Mouse (Mus musculus): ENCODE data around the gene Rhbdl1. TPM values are rescaled to one million over a fixed set of nuclear protein-coding genes. Genes with fewer than 3 reads are reported as not detected.

The Rhbdl1 gene
- polyA plus RNA-seq, 1 experiment, result 9.2 TPM

DNA sequence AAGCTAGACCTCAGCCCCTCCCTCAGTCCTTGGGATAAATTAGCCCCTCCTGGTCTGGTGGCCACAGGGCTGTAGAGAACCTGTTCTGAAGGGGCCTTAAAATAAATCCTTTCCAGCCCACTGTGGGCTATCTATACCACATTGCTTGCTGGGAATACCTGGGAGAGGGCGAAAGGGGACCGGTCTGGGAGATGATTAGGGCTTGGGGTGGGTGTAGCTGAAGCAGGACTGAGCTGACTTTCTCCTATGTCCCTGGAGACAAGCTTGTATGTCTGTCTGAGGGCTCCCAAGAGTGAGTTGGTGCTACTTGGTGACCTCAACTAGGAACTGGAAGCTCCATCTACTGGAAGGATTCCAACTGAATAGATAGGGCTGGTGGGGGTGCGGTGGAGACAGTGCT lies 39.9 kb upstream of the Rhbdl1 start:
- WGBS, result 86% methylated on average over 3 of the region's 3 CpGs
- Histone ChIP-seq H3K4me3 (ENCODE audit: insufficient read depth, low read depth, low read length) (no peak overlapping the region), H3K27ac (ENCODE audit: insufficient read depth, low read depth, low read length) (no peak overlapping the region), H3K4me1 (ENCODE audit: control insufficient read depth, insufficient read depth, low read length) (peaks cover 35% of the 10 kb centered on the region; the same call in 1 of the 2 replicates), H3K27me3 (replicated peaks; ENCODE audit: control insufficient read depth, insufficient read depth, low read length) (no peaks in the 10 kb centered on the region), H3K36me3 (ENCODE audit: control insufficient read depth, insufficient read depth, low read length) (no peaks in the 10 kb centered on the region)
- no peak for TF ChIP-seq POLR2A (IDR thresholded peaks at IDR 0.05; ENCODE audit: low read depth, low read length)
- no peak for TF ChIP-seq CTCF (conservative IDR thresholded peaks at IDR 0.05; ENCODE audit: insufficient read depth, insufficient read length, low read depth, low read length)
- DNase-seq, result no peak

DNA sequence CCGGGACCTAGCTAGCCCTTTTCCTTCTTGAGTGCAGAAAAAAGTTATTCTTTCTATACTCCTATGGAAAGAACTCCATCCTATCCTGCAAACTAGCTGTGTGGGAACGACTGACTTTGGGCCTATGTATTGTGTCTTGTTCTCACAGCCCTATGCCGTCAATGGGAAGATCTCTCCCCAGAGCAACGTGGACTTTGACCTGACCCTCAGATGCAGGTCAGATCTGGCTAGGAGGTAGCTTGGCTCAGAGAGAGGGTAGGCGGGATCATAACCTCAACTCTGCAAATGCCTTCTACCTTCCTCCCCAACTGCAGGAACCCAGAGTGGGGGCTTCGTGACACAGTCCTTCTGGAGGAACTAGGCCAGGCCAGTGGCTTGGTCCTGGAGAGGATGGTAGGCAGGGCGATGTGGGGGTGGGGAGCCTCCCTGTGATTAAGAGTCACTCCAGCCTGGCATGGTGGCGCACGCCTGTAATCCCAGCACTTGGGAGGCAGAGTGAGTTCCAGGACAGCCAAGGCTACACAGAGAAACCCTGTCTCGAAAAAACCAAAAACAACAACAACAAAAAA lies 39.3 kb upstream of the Rhbdl1 start:
- peaks cover 39% of the 10 kb centered on the region; the same call in 1 of the 2 replicates for H3K4me1 ChIP-seq (ENCODE audit: control insufficient read depth, insufficient read depth, low read length)
- WGBS, result 43% methylated on average over 10 of the region's 10 CpGs
- DNase-seq, result peak; percentile 89
- no peak for TF ChIP-seq POLR2A (IDR thresholded peaks at IDR 0.05; ENCODE audit: low read depth, low read length)
- TF ChIP-seq CTCF (conservative IDR thresholded peaks at IDR 0.05; ENCODE audit: insufficient read depth, insufficient read length, low read depth, low read length), result no peak
- peak overlapping the region; percentile 99 for H3K4me3 ChIP-seq (ENCODE audit: insufficient read depth, low read depth, low read length)
- H3K27ac ChIP-seq (ENCODE audit: insufficient read depth, low read depth, low read length), result peak overlapping the region; percentile 91
- H3K36me3 ChIP-seq (ENCODE audit: control insufficient read depth, insufficient read depth, low read length), result no peaks in the 10 kb centered on the region
- no peaks in the 10 kb centered on the region for H3K27me3 ChIP-seq (replicated peaks; ENCODE audit: control insufficient read depth, insufficient read depth, low read length)

GRCm38 (mm10) chr17:25875171-25876136 lies 38.4 kb upstream of the Rhbdl1 start:
- peak; percentile 94 for DNase-seq
- 1% methylated on average over 59 of the region's 59 CpGs for WGBS
- peaks cover 36% of the 10 kb centered on the region; the same call in 1 of the 2 replicates for H3K4me1 ChIP-seq (ENCODE audit: control insufficient read depth, insufficient read depth, low read length)
- peak overlapping the region; percentile 99 for H3K4me3 ChIP-seq (ENCODE audit: insufficient read depth, low read depth, low read length)
- TF ChIP-seq POLR2A (IDR thresholded peaks at IDR 0.05; ENCODE audit: low read depth, low read length), result peak; percentile 82
- TF ChIP-seq CTCF (conservative IDR thresholded peaks at IDR 0.05; ENCODE audit: insufficient read depth, insufficient read length, low read depth, low read length), result no peak
- H3K27me3 ChIP-seq (replicated peaks; ENCODE audit: control insufficient read depth, insufficient read depth, low read length), result no peaks in the 10 kb centered on the region
- H3K36me3 ChIP-seq (ENCODE audit: control insufficient read depth, insufficient read depth, low read length), result no peaks in the 10 kb centered on the region
- H3K27ac ChIP-seq (ENCODE audit: insufficient read depth, low read depth, low read length), result peak overlapping the region; percentile 91

DNA sequence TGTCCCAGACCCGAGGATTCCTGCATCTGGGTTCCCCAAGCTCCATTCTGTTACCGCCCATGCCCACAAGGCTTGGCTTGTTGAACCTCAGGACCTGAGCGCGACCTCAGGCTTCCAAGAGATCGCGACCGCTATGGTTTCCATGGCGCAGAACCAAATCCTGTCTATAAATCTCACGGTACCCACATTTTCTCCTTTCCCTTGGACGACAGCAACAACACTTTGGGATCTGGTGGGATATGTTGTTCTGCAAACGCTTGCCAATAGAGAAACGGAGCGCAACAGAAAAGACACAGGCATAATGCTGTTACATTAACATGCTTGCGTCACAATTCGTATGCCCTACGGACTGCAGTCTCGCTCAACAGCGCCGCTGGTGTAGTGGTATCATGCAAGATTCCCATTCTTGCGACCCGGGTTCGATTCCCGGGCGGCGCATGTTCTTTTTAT lies 37.7 kb upstream of the Rhbdl1 start, which contains the start of gene Mettl26:
Gene Mettl26 (plus strand): TSS at position 354 of the 450 bp plus-strand sequence.
- Histone ChIP-seq H3K27ac (ENCODE audit: insufficient read depth, low read depth, low read length) (peak within 1 kb of the TSS; percentile 91), H3K4me3 (ENCODE audit: insufficient read depth, low read depth, low read length) (peak within 1 kb of the TSS; percentile 99), H3K27me3 (replicated peaks; ENCODE audit: control insufficient read depth, insufficient read depth, low read length) (no peaks in the 10 kb centered on the region), H3K4me1 (ENCODE audit: control insufficient read depth, insufficient read depth, low read length) (peaks cover 36% of the 10 kb centered on the region; the same call in 1 of the 2 replicates), H3K36me3 (ENCODE audit: control insufficient read depth, insufficient read depth, low read length) (no peaks in the 10 kb centered on the region)
- no peak for TF ChIP-seq POLR2A (IDR thresholded peaks at IDR 0.05; ENCODE audit: low read depth, low read length)
- TF ChIP-seq CTCF (conservative IDR thresholded peaks at IDR 0.05; ENCODE audit: insufficient read depth, insufficient read length, low read depth, low read length), result no peak
- WGBS, result under 1% methylated on average over 25 of the region's 25 CpGs
- DNase-seq, result peak; percentile 96

DNA sequence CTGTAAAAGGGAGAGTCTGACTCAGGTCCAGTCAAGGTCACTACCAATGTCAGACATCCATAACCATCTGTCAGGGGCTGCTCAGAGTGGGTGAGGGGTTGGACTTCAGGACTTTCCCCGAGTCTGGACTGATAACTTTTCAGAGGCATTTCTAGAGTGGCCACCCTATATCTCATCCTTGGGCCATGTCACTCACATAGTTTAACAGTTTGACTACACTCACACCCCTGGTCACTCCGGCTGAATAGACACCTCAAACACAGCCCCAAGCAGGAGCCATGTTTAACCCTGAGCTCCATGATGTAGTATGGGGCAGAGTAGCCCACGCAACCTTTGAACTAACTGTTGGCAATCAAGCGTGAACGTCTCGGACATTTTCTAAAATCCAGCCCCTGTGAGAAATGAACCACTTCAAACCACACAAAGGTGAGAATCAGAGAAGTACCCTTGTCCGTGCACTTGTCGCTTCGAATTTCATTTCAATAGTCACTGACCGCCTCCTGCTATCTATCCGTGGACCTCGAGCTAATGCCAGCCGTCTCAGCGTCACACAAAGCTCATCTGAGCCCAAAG lies 37.1 kb upstream of the Rhbdl1 start:
- 13% methylated on average over 14 of the region's 14 CpGs for WGBS
- peak; percentile 78 for DNase-seq

DNA sequence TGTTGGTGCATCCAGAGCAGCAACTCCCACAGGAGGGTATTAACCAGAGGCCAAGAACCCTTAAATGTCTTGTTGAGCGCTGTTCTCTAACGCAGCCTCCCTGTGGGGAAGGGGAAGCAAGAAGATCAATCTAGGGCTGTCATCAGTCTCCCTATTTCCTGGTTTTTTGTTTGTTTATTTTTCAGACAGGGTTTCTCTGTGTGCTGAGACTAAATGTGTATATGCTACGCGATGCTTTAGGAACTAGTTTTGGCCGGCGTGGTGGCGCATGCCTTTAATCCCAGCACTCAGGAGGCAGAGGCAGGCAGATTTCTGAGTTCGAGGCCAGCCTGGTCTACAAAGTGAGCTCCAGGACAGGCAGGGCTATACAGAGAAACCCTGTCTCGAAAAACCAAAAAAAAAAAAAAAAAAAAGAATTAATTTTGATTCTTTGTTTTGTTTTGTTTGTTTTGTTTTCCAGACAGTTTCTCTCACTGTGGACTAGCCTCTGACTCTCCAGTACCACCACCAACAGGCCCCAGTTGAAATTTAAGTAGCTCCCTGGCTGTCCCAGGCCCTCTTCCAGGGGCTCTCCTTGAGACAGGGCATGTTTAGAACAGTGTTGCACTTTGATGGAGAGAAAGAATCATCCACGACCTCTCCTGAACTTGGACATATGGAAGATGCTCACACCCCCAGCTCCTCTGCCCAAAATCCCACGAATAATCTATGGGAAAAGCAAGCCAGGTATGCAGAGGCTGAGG lies 36.5 kb upstream of the Rhbdl1 start:
- no peak overlapping the region for H3K4me3 ChIP-seq (ENCODE audit: insufficient read depth, low read depth, low read length)
- H3K36me3 ChIP-seq (ENCODE audit: control insufficient read depth, insufficient read depth, low read length), result no peaks in the 10 kb centered on the region
- H3K27ac ChIP-seq (ENCODE audit: insufficient read depth, low read depth, low read length), result peak overlapping the region; percentile 91
- H3K27me3 ChIP-seq (replicated peaks; ENCODE audit: control insufficient read depth, insufficient read depth, low read length), result no peaks in the 10 kb centered on the region
- no peak for DNase-seq
- TF ChIP-seq POLR2A (IDR thresholded peaks at IDR 0.05; ENCODE audit: low read depth, low read length), result no peak
- TF ChIP-seq CTCF (conservative IDR thresholded peaks at IDR 0.05; ENCODE audit: insufficient read depth, insufficient read length, low read depth, low read length), result no peak
- H3K4me1 ChIP-seq (ENCODE audit: control insufficient read depth, insufficient read depth, low read length), result peaks cover 38% of the 10 kb centered on the region; the same call in 1 of the 2 replicates
- 77% methylated on average over 11 of the region's 11 CpGs for WGBS

More for the DNA sequence above, 37.1 kb upstream of the Rhbdl1 start:
- Histone ChIP-seq H3K4me1 (ENCODE audit: control insufficient read depth, insufficient read depth, low read length) (peaks cover 36% of the 10 kb centered on the region; the same call in 1 of the 2 replicates), H3K27me3 (replicated peaks; ENCODE audit: control insufficient read depth, insufficient read depth, low read length) (no peaks in the 10 kb centered on the region), H3K27ac (ENCODE audit: insufficient read depth, low read depth, low read length) (peak overlapping the region; percentile 91), H3K4me3 (ENCODE audit: insufficient read depth, low read depth, low read length) (peak overlapping the region; percentile 99), H3K36me3 (ENCODE audit: control insufficient read depth, insufficient read depth, low read length) (no peaks in the 10 kb centered on the region)
- TF ChIP-seq POLR2A (IDR thresholded peaks at IDR 0.05; ENCODE audit: low read depth, low read length), result no peak
- TF ChIP-seq CTCF (conservative IDR thresholded peaks at IDR 0.05; ENCODE audit: insufficient read depth, insufficient read length, low read depth, low read length), result no peak
